Mouse (Mus musculus): ENCODE measurements around the gene Lrmp.

GRCm38 (mm10) chr6:145202432-145203125, 87.1 kb downstream of the Lrmp start:
- no peak for TF ChIP-seq EP300 (IDR thresholded peaks at IDR 0.05)
- no peak for TF ChIP-seq CTCF (IDR thresholded peaks at IDR 0.05)
